Comparison of ENCODE assay signal across 8 mouse cellular contexts in the genomic region with DNA sequence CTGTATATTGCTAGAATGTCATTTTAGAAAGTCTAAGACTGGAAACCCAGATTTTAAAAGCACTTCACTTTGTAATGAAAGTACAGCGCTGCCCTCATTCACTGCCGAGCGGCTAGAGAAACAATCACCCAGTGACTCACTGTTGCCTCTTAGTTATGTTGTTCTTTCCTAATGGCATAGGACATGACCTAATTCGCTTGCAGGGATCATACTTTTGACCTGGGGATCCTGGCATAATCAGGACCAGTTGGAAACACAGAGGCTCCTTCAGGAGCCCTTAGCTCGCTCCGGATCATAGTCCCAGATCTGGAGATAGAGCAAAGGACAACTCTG. TPM values are rescaled to one million over a fixed set of nuclear protein-coding genes. Genes with fewer than 3 reads are reported as not detected.
DNase-seq lines count a peak whose midpoint lies in the region; ATAC-seq lines count a peak whose summit lies in the region.

No protein-coding gene starts in this region.

- peak overlapping the region; percentile 88 for H3K9ac ChIP-seq in neural tube, embryonic 15.5 days (replicated peaks)

- H3K9me3 ChIP-seq in erythroblast, embryonic 14.5 days (ENCODE audit: control insufficient read depth, low read length), result no peaks in the 10 kb centered on the region
- no peaks in the 10 kb centered on the region for H3K9me3 ChIP-seq in limb, embryonic 10.5 days (replicated peaks)
- no peaks in the 10 kb centered on the region for H3K9me3 ChIP-seq in neural tube, embryonic 15.5 days (replicated peaks)

- H3K4me2 ChIP-seq in neural tube, embryonic 15.5 days, result peak overlapping the region; percentile 72

- intact Hi-C loops in left cerebral cortex, postnatal 4 days (cut with DNase I), result loop anchor here (5.0 kb wide), 2 partner anchors 396 to 404 kb away; no protein-coding TSS in a partner anchor

- peaks cover 40% of the 10 kb centered on the region for H3K27me3 ChIP-seq in erythroblast, embryonic 14.5 days (ENCODE audit: control insufficient read depth)
- H3K27me3 ChIP-seq in limb, embryonic 10.5 days (ENCODE audit: low read depth, poor library complexity, severe bottlenecking), result 0 out of 2 replicates have a peak, but pooled peaks cover 5% of the 10 kb centered on the region
- no peaks in the 10 kb centered on the region for H3K27me3 ChIP-seq in neural tube, embryonic 15.5 days (replicated peaks)

- H3K4me3 ChIP-seq in erythroblast, embryonic 14.5 days (replicated peaks), result peak overlapping the region; percentile 29
- H3K4me3 ChIP-seq in limb, embryonic 10.5 days, result peak overlapping the region; percentile 69
- peak overlapping the region; percentile 75 for H3K4me3 ChIP-seq in neural tube, embryonic 15.5 days (replicated peaks)

- H3K4me1 ChIP-seq in erythroblast, embryonic 14.5 days (ENCODE audit: control insufficient read depth), result no peaks in the 10 kb centered on the region
- no peaks in the 10 kb centered on the region for H3K4me1 ChIP-seq in limb, embryonic 10.5 days
- peaks cover 22% of the 10 kb centered on the region for H3K4me1 ChIP-seq in neural tube, embryonic 15.5 days

- H3K36me3 ChIP-seq in erythroblast, embryonic 14.5 days (ENCODE audit: control insufficient read depth), result no peaks in the 10 kb centered on the region
- no peaks in the 10 kb centered on the region for H3K36me3 ChIP-seq in limb, embryonic 10.5 days
- H3K36me3 ChIP-seq in neural tube, embryonic 15.5 days, result no peaks in the 10 kb centered on the region

- no peak for ATAC-seq in erythroblast, adult 5-6 weeks (replicated peaks; ENCODE audit: low FRiP score, poor library complexity, severe bottlenecking)
- peak; percentile 60 for ATAC-seq in neural tube, embryonic 15.5 days (ENCODE audit: low FRiP score)

- WGBS in limb, embryonic 10.5 days, result under 1% methylated on average over 6 of the region's 6 CpGs
- 0% methylated on average over 6 of the region's 6 CpGs for WGBS in neural tube, embryonic 15.5 days

- DNase-seq in urinary bladder, adult 18-20 months (ENCODE audit: low spot score in 2 of 2), result peak; percentile 4 to 46
- no peak for DNase-seq in urinary bladder, postnatal 14 days (ENCODE audit: low spot score)
- no peak for DNase-seq in limb, embryonic 10.5 days (ENCODE audit: low spot score)
- no peak for DNase-seq in left cerebral cortex, postnatal 4 days
- no peak for DNase-seq in gastrocnemius, postnatal 4 days (ENCODE audit: low spot score in 2 of 2)

- peak overlapping the region; percentile 80 for H3K27ac ChIP-seq in limb, embryonic 10.5 days
- H3K27ac ChIP-seq in neural tube, embryonic 15.5 days (replicated peaks), result peak overlapping the region; percentile 97

RNA-seq across cellular contexts. Expression of a gene that starts 0.8 kb away (rescaled TPM):
- 0.01 TPM in 1 of 2 replicates, not detected in the other for polyA plus RNA-seq in erythroblast, embryonic 14.5 days (2012)
- total RNA-seq in erythroblast, adult 5-6 weeks (2015; ENCODE audit: low replicate concordance), result 1.3 TPM in 1 of 2 replicates, not detected in the other
- total RNA-seq in erythroblast, adult 5-6 weeks (2017; ENCODE audit: low replicate concordance), result 0.09 and 0.14 TPM in 2 replicates
- 0.45 and 1.2 TPM in 2 replicates for polyA plus RNA-seq in limb, embryonic 10.5 days (2016; fragmentation: Nextera tagmentation; extraction: Ambion mirVana)
- 28.3 and 34.0 TPM in 2 replicates for polyA plus RNA-seq in neural tube, embryonic 15.5 days (2015; fragmentation: Nextera tagmentation; extraction: Ambion mirVana)
- 10 to 100 TPM; 42.6 to 46.4 TPM for total RNA-seq in left cerebral cortex, postnatal 4 days (2021)
- 1 to 10 TPM; 4.6 to 7.8 TPM for total RNA-seq in gastrocnemius, postnatal 4 days (2021)

Comparison
In these comparisons a context has a peak if more than half of its experiments do, and no peak if none do; other contexts are left out.
1. DNase-seq: peak in urinary bladder, adult 18-20 months (2 of 2); none in urinary bladder, postnatal 14 days (single experiment), limb, embryonic 10.5 days (single experiment), left cerebral cortex, postnatal 4 days (single experiment) and gastrocnemius, postnatal 4 days (0 of 2).
2. RNA of a gene that starts 0.8 kb away (total RNA-seq): 42.6 to 46.4 TPM in left cerebral cortex, postnatal 4 days; 4.6 to 7.8 TPM in gastrocnemius, postnatal 4 days and 0.09 to 1.3 TPM in erythroblast, adult 5-6 weeks; every median in the first group is over 4 times any median in the second.
3. Peak in every context shown above with its lines, with median percentiles within 50 percentile points of each other: H3K4me3 ChIP-seq.